Mouse (Mus musculus): ENCODE measurements around the gene Olfr615. TPM values are rescaled to one million over a fixed set of nuclear protein-coding genes. Genes with fewer than 3 reads are reported as not detected.

Gene Olfr615
- total RNA-seq, 1 experiment = not detected

GRCm38 (mm10) chr7:103569043-103569442 lies 13.2 kb downstream of the Olfr615 start, which contains the start of gene Olfr616:
Gene Olfr616 (minus strand): TSS chr7:103569143.
- Histone ChIP-seq H3K4me1 (ENCODE audit: control insufficient read depth in 2 of 2, insufficient read depth in 2 of 2, low read length in 2 of 2, poor library complexity in 1 of 2) (no peaks in the 10 kb centered on the region), H3K27ac (ENCODE audit: insufficient read depth, low read depth, low read length, poor library complexity, severe bottlenecking) (no peak within 1 kb of the TSS), H3K4me3 (ENCODE audit: insufficient read depth in 1 of 2, low read depth in 1 of 2, low read length in 2 of 2, poor library complexity in 1 of 2, severe bottlenecking in 1 of 2) (no peak within 1 kb of the TSS), H3K9me3 (ENCODE audit: control insufficient read depth, insufficient read depth, low read depth, low read length) (no peaks in the 10 kb centered on the region), H3K9ac (ENCODE audit: insufficient read depth, low read depth, low read length, poor library complexity, severe bottlenecking) (no peak within 1 kb of the TSS), H3K36me3 (ENCODE audit: control insufficient read depth, insufficient read depth, low read length, poor library complexity, severe bottlenecking) (no peaks in the 10 kb centered on the region)
- in situ Hi-C loops (cut with MboI; ENCODE audit: low sequenced_read_pairs in 2 of 2, unreplicated experiment in 2 of 2) = no loop called here
- DNase-seq (ENCODE audit: low read depth, low spot score) = no peak
- TF ChIP-seq HCFC1 (IDR thresholded peaks at IDR 0.05; ENCODE audit: borderline replicate concordance, insufficient read depth, low read length) (no peak), ZC3H11A (IDR thresholded peaks at IDR 0.05; ENCODE audit: borderline replicate concordance, low read depth, low read length) (no peak), CHD2 (IDR thresholded peaks at IDR 0.05; ENCODE audit: low read depth, low read length) (no peak), ZNF384 (IDR thresholded peaks at IDR 0.05; ENCODE audit: low read depth, low read length) (no peak)

GRCm38 (mm10) chr7:103572761-103573160 lies 16.9 kb downstream of the Olfr615 start, which contains the start of gene Olfr617:
Gene Olfr617 (plus strand): TSS chr7:103573061.
- TF ChIP-seq ZNF384 (IDR thresholded peaks at IDR 0.05; ENCODE audit: low read depth, low read length) = no peak
- TF ChIP-seq HCFC1 (IDR thresholded peaks at IDR 0.05; ENCODE audit: borderline replicate concordance, insufficient read depth, low read length) = no peak
- no peak for TF ChIP-seq ZC3H11A (IDR thresholded peaks at IDR 0.05; ENCODE audit: borderline replicate concordance, low read depth, low read length)
- no peak for TF ChIP-seq MAFK (IDR thresholded peaks at IDR 0.05; ENCODE audit: insufficient read depth, low read depth, low read length)
- no peak for TF ChIP-seq CHD2 (IDR thresholded peaks at IDR 0.05; ENCODE audit: low read depth, low read length)
- Histone ChIP-seq H3K4me3 (ENCODE audit: insufficient read depth in 1 of 2, low read depth in 1 of 2, low read length in 2 of 2, poor library complexity in 1 of 2, severe bottlenecking in 1 of 2) (no peak within 1 kb of the TSS), H3K4me1 (ENCODE audit: control insufficient read depth in 2 of 2, insufficient read depth in 2 of 2, low read length in 2 of 2, poor library complexity in 1 of 2) (no peaks in the 10 kb centered on the region), H3K27ac (ENCODE audit: insufficient read depth, low read depth, low read length, poor library complexity, severe bottlenecking) (no peak within 1 kb of the TSS), H3K9ac (ENCODE audit: insufficient read depth, low read depth, low read length, poor library complexity, severe bottlenecking) (no peak within 1 kb of the TSS), H3K36me3 (ENCODE audit: control insufficient read depth, insufficient read depth, low read length, poor library complexity, severe bottlenecking) (no peaks in the 10 kb centered on the region), H3K9me3 (ENCODE audit: control insufficient read depth, insufficient read depth, low read depth, low read length) (no peaks in the 10 kb centered on the region)
- DNase-seq (ENCODE audit: low read depth, low spot score) = no peak
- in situ Hi-C loops (cut with MboI; ENCODE audit: low sequenced_read_pairs in 2 of 2, unreplicated experiment in 2 of 2) = loop anchor here in 1 of 2 experiments (5.0 kb wide), 1 partner anchor 105 kb away; no protein-coding TSS in a partner anchor

GRCm38 (mm10) chr7:103589803-103590202 lies 33.9 kb downstream of the Olfr615 start, which contains the start of gene Olfr618:
Gene Olfr618 (plus strand): TSS chr7:103590103.
- Histone ChIP-seq H3K27ac (ENCODE audit: insufficient read depth, low read depth, low read length, poor library complexity, severe bottlenecking) (no peak within 1 kb of the TSS), H3K4me3 (ENCODE audit: insufficient read depth in 1 of 2, low read depth in 1 of 2, low read length in 2 of 2, poor library complexity in 1 of 2, severe bottlenecking in 1 of 2) (no peak within 1 kb of the TSS), H3K9ac (ENCODE audit: insufficient read depth, low read depth, low read length, poor library complexity, severe bottlenecking) (no peak within 1 kb of the TSS), H3K36me3 (ENCODE audit: control insufficient read depth, insufficient read depth, low read length, poor library complexity, severe bottlenecking) (no peaks in the 10 kb centered on the region), H3K9me3 (ENCODE audit: control insufficient read depth, insufficient read depth, low read depth, low read length) (no peaks in the 10 kb centered on the region), H3K4me1 (ENCODE audit: control insufficient read depth in 2 of 2, insufficient read depth in 2 of 2, low read length in 2 of 2, poor library complexity in 1 of 2) (no peaks in the 10 kb centered on the region)
- no peak for DNase-seq (ENCODE audit: low read depth, low spot score)
- TF ChIP-seq CHD2 (IDR thresholded peaks at IDR 0.05; ENCODE audit: low read depth, low read length) = no peak
- no peak for TF ChIP-seq HCFC1 (IDR thresholded peaks at IDR 0.05; ENCODE audit: borderline replicate concordance, insufficient read depth, low read length)
- no peak for TF ChIP-seq ZNF384 (IDR thresholded peaks at IDR 0.05; ENCODE audit: low read depth, low read length)
- no peak for TF ChIP-seq MAFK (IDR thresholded peaks at IDR 0.05; ENCODE audit: insufficient read depth, low read depth, low read length)
- in situ Hi-C loops (cut with MboI; ENCODE audit: low sequenced_read_pairs in 2 of 2, unreplicated experiment in 2 of 2) = no loop called here

- Histone ChIP-seq H3K9me3 (ENCODE audit: control insufficient read depth, insufficient read depth, low read depth, low read length) (no peaks in the 10 kb centered on the region), H3K36me3 (ENCODE audit: control insufficient read depth, insufficient read depth, low read length, poor library complexity, severe bottlenecking) (no peaks in the 10 kb centered on the region), H3K4me1 (ENCODE audit: control insufficient read depth in 2 of 2, insufficient read depth in 2 of 2, low read length in 2 of 2, poor library complexity in 1 of 2) (no peaks in the 10 kb centered on the region), H3K27ac (ENCODE audit: insufficient read depth, low read depth, low read length, poor library complexity, severe bottlenecking) (no peak within 1 kb of the TSS), H3K9ac (ENCODE audit: insufficient read depth, low read depth, low read length, poor library complexity, severe bottlenecking) (no peak within 1 kb of the TSS), H3K4me3 (ENCODE audit: insufficient read depth in 1 of 2, low read depth in 1 of 2, low read length in 2 of 2, poor library complexity in 1 of 2, severe bottlenecking in 1 of 2) (no peak within 1 kb of the TSS)
- no peak for DNase-seq (ENCODE audit: low read depth, low spot score)
- in situ Hi-C loops (cut with MboI; ENCODE audit: low sequenced_read_pairs in 2 of 2, unreplicated experiment in 2 of 2) = no loop called here
- TF ChIP-seq CHD2 (IDR thresholded peaks at IDR 0.05; ENCODE audit: low read depth, low read length) (no peak), ZC3H11A (IDR thresholded peaks at IDR 0.05; ENCODE audit: borderline replicate concordance, low read depth, low read length) (no peak), ZNF384 (IDR thresholded peaks at IDR 0.05; ENCODE audit: low read depth, low read length) (no peak), MAFK (IDR thresholded peaks at IDR 0.05; ENCODE audit: insufficient read depth, low read depth, low read length) (no peak), HCFC1 (IDR thresholded peaks at IDR 0.05; ENCODE audit: borderline replicate concordance, insufficient read depth, low read length) (no peak)
Measured at GRCm38 (mm10) chr7:103600275-103600674, 44.4 kb downstream of the Olfr615 start, which contains the start of gene Olfr619. Gene Olfr619 (plus strand): TSS chr7:103600575.

- no peak for TF ChIP-seq ZNF384 (IDR thresholded peaks at IDR 0.05; ENCODE audit: low read depth, low read length)
- TF ChIP-seq CHD2 (IDR thresholded peaks at IDR 0.05; ENCODE audit: low read depth, low read length) = no peak
- no peak for TF ChIP-seq HCFC1 (IDR thresholded peaks at IDR 0.05; ENCODE audit: borderline replicate concordance, insufficient read depth, low read length)
- TF ChIP-seq ZC3H11A (IDR thresholded peaks at IDR 0.05; ENCODE audit: borderline replicate concordance, low read depth, low read length) = no peak
- TF ChIP-seq MAFK (IDR thresholded peaks at IDR 0.05; ENCODE audit: insufficient read depth, low read depth, low read length) = no peak
- H3K4me1 ChIP-seq (ENCODE audit: control insufficient read depth in 2 of 2, insufficient read depth in 2 of 2, low read length in 2 of 2, poor library complexity in 1 of 2) = no peaks in the 10 kb centered on the region
- no peak overlapping the region for H3K27ac ChIP-seq (ENCODE audit: insufficient read depth, low read depth, low read length, poor library complexity, severe bottlenecking)
- no peaks in the 10 kb centered on the region for H3K36me3 ChIP-seq (ENCODE audit: control insufficient read depth, insufficient read depth, low read length, poor library complexity, severe bottlenecking)
- H3K4me3 ChIP-seq (ENCODE audit: insufficient read depth in 1 of 2, low read depth in 1 of 2, low read length in 2 of 2, poor library complexity in 1 of 2, severe bottlenecking in 1 of 2) = no peak overlapping the region
- in situ Hi-C loops (cut with MboI; ENCODE audit: low sequenced_read_pairs in 2 of 2, unreplicated experiment in 2 of 2) = no loop called here
- no peak for DNase-seq (ENCODE audit: low read depth, low spot score)
- H3K9ac ChIP-seq (ENCODE audit: insufficient read depth, low read depth, low read length, poor library complexity, severe bottlenecking) = no peak overlapping the region
- no peaks in the 10 kb centered on the region for H3K9me3 ChIP-seq (ENCODE audit: control insufficient read depth, insufficient read depth, low read depth, low read length)
Measured at GRCm38 (mm10) chr7:103607425-103607824, 51.5 kb downstream of the Olfr615 start.

Measured in ES-E14 (cell line).